Mouse (Mus musculus) lung, embryonic 16.5 days (tissue): ENCODE measurements at regions not wholly inside any gene's neighbourhood (a gene's known extent, or its start where the extent isn't known, plus 50 kb on each side); places are given as distances from the start of the nearest gene placed in this dataset.

ENCODE experiments used
- ATAC-seq: fragments of 200-750 bp; cut with Nextera tagmentation; 2 replicates; pipeline ENCODE4 v1.8.0; 2017; ENCODE audit warnings: low read depth, mild to moderate bottlenecking, moderate library complexity
- H3K27ac ChIP-seq: fragments of 300-500 bp; sonication (generic); 2 replicates; pipeline ENCODE4 v1.5.1; 2014; ENCODE audit warnings: mild to moderate bottlenecking, control low read depth, low read length
- H3K27me3 ChIP-seq: fragments of 300-500 bp; sonication (generic); 2 replicates; pipeline ENCODE4 v1.6.1; 2014; ENCODE audit warnings: low read depth, low read length, mixed read lengths; ENCODE audit not compliant: control insufficient read depth, insufficient read depth
- H3K36me3 ChIP-seq: fragments of 300-500 bp; sonication (generic); 2 replicates; pipeline ENCODE4 v1.6.1; 2014; ENCODE audit warnings: low read length; ENCODE audit not compliant: control insufficient read depth, insufficient read depth
- H3K4me1 ChIP-seq: fragments of 300-500 bp; sonication (generic); replicated peaks from 2 replicates; pipeline ENCODE4 v1.6.1; 2014; ENCODE audit warnings: low read length, mixed read lengths; ENCODE audit not compliant: control insufficient read depth, insufficient read depth
- H3K4me2 ChIP-seq: fragments of 300-500 bp; sonication (generic); 2 replicates; pipeline ENCODE4 v1.6.1; 2014; ENCODE audit warnings: low read depth, low read length, control low read depth
- H3K4me3 ChIP-seq: fragments of 300-500 bp; sonication (generic); 2 replicates; pipeline ENCODE4 v1.5.1; 2014; ENCODE audit warnings: mild to moderate bottlenecking, low read length, control low read depth
- H3K9ac ChIP-seq: fragments of 300-500 bp; sonication (generic); 2 replicates; pipeline ENCODE4 v1.6.1; 2014; ENCODE audit warnings: low read length, control low read depth
- H3K9me3 ChIP-seq: fragments of 300-500 bp; sonication (generic); 2 replicates; pipeline ENCODE4 v1.6.1; 2016; ENCODE audit warnings: low read length; ENCODE audit not compliant: control insufficient read depth
- WGBS: fragments of 180-500 bp; shearing (Covaris S2); extraction: QIAGEN DNeasy Blood & Tissue Kit; methylation state at CpG from one replicate; pipeline ENCODE4 v1.1.7; 2014; 5-methylcytosine and 5-hydroxymethylcytosine counted together

DNA sequence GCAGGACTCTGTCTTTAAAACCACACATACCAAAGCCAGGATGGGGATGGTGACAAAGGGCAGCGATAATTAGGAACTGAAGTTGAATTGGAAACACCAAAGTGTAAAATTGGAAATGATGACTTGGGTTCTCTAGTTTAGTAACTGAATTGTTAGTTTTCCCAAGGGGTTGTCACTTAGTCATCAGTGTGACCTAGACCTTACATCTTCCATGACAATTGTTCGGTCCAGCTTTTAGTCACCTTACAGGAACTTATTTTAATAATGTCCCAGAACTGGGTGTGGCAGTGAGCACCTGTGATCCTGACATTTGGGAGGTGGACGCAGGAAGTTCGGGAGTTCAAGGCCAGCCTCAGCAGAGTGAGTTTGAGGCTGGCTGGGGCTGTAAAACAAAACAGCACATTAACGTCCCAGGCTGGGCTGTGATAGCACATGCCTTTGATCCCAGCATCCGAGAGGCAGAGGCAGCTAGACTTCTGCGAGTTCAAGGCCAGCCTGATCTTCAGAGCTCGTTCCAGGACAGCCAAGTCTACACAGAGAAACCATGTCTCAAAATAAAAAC is 81.9 kb upstream of the Hes1 start:
- Histone ChIP-seq H3K27me3 (no peaks in the 10 kb centered on the region), H3K36me3 (no peaks in the 10 kb centered on the region), H3K4me2 (no peak overlapping the region), H3K9me3 (no peaks in the 10 kb centered on the region), H3K9ac (no peak overlapping the region), H3K4me3 (no peak overlapping the region), H3K4me1 (peaks cover 22% of the 10 kb centered on the region), H3K27ac (no peak overlapping the region)
- ATAC-seq: no peak
- WGBS: 82% methylated on average over 8 of the region's 8 CpGs

- Histone ChIP-seq H3K9ac (no peak overlapping the region), H3K4me1 (peaks cover 13% of the 10 kb centered on the region; the same call in 1 of the 2 replicates), H3K9me3 (no peaks in the 10 kb centered on the region), H3K36me3 (no peaks in the 10 kb centered on the region), H3K4me2 (no peak overlapping the region), H3K27ac (no peak overlapping the region), H3K4me3 (no peak overlapping the region), H3K27me3 (no peaks in the 10 kb centered on the region)
- 65% methylated on average over 7 of the region's 7 CpGs for WGBS
- no peak for ATAC-seq
Measured at GRCm38 (mm10) chr16:29983161-29983560, 81.0 kb upstream of the Hes1 start.

DNA sequence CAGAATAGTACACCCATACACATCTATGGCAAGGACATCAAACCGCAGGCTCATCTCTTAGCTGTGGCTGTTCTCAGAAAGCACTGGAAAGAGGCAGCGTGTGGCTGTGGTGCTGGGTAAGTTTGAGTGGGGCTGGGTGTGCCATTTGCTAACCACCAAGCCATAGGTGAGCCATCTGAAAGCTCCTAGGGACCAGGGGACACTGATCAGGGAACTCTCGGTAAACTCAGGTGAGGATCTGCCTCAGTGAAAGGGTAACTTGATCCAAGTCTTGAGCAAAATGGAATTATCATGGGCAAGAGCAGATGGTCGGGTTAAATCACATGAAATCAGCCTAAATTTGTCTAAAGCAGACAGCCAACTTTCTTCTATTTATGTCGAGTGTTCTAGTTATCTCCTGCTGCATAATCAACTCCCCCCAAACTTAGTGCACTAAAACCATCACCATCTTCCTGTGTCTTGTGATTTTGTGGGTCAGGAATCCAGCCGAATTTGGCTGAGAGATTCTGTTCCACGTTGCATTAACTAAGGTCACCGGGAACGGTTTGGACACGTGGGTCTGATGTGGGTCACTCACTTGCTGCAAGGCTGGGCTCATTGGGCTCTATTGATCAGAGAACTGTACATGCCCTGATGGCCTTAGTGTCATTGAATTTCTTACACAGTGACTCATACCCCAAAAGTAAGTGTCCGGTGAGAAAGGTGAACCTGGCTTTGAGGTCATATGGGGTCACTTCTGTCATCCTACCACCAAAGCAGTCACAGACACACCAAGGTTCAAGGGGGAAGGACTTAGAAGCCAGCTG is 78.9 kb upstream of the Hes1 start:
- no peak for ATAC-seq
- H3K9ac ChIP-seq: no peak overlapping the region
- 79% methylated on average over 11 of the region's 11 CpGs for WGBS

DNA sequence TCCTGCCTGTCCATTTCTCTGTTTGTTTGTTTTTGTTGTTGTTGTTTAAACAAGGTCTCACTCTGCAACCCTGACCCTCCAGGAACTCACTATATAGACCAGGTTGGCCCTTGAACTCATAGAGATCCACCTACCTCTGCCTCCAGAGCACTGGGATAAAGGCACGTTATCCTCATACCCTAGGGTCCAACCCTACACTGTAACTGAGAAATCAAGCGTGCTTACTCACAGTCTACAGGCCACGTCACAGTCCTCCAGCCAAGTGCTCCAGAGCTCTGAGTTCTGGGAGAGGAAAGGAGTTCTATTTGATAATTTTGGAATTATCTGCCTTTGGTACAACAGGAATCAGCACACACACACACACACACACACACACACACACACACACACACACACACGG is 76.6 kb upstream of the Hes1 start:
- Histone ChIP-seq H3K9me3 (no peaks in the 10 kb centered on the region), H3K4me3 (no peak overlapping the region), H3K4me1 (peaks cover 5% of the 10 kb centered on the region; the same call in 1 of the 2 replicates), H3K9ac (no peak overlapping the region), H3K4me2 (no peak overlapping the region), H3K27me3 (no peaks in the 10 kb centered on the region), H3K27ac (no peak overlapping the region), H3K36me3 (no peaks in the 10 kb centered on the region)
- WGBS: 82% methylated on average over 4 of the region's 4 CpGs
- ATAC-seq: no peak

More for the DNA sequence above, 78.9 kb upstream of the Hes1 start:
- Histone ChIP-seq H3K9me3 (no peaks in the 10 kb centered on the region), H3K36me3 (no peaks in the 10 kb centered on the region), H3K27ac (no peak overlapping the region), H3K4me2 (no peak overlapping the region), H3K4me1 (0 out of 2 replicates have a peak, but pooled peaks cover 3% of the 10 kb centered on the region), H3K27me3 (no peaks in the 10 kb centered on the region), H3K4me3 (no peak overlapping the region)

DNA sequence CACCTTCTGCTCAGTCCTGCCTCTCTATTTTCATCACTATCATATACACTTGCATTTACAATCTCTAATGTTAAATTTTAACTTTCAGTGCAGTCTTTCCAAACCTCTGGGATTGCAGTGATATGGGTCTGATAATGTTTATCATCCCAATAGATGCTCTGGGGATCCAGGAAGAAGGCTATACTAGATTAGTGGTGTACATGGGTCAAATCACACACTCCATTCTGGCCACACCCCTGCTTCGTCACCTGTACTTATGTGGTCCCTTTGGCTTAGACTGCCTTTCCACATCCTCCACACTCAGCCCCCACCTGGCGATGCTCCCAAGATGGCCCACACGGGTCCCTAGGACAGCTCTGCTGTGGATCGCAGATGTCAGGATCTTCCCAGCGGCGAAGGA is 76.2 kb upstream of the Hes1 start:
- H3K27me3 ChIP-seq: no peaks in the 10 kb centered on the region
- no peak overlapping the region for H3K4me3 ChIP-seq
- no peak overlapping the region for H3K27ac ChIP-seq
- H3K9ac ChIP-seq: no peak overlapping the region
- no peaks in the 10 kb centered on the region for H3K36me3 ChIP-seq
- WGBS: 92% methylated on average over 6 of the region's 6 CpGs
- no peak overlapping the region for H3K4me2 ChIP-seq
- ATAC-seq: no peak
- peaks cover 5% of the 10 kb centered on the region; the same call in 1 of the 2 replicates for H3K4me1 ChIP-seq
- no peaks in the 10 kb centered on the region for H3K9me3 ChIP-seq

GRCm38 (mm10) chr16:29989308-29989707 is 74.9 kb upstream of the Hes1 start:
- Histone ChIP-seq H3K4me2 (no peak overlapping the region), H3K27me3 (no peaks in the 10 kb centered on the region), H3K4me1 (peaks cover 5% of the 10 kb centered on the region; the same call in 1 of the 2 replicates), H3K27ac (no peak overlapping the region), H3K9me3 (no peaks in the 10 kb centered on the region), H3K9ac (no peak overlapping the region), H3K36me3 (no peaks in the 10 kb centered on the region), H3K4me3 (no peak overlapping the region)
- 0 out of 2 replicates have a peak, but pooled peaks have one; percentile 38 for ATAC-seq
- WGBS: 45% methylated on average over 1 of the region's 1 CpGs

DNA sequence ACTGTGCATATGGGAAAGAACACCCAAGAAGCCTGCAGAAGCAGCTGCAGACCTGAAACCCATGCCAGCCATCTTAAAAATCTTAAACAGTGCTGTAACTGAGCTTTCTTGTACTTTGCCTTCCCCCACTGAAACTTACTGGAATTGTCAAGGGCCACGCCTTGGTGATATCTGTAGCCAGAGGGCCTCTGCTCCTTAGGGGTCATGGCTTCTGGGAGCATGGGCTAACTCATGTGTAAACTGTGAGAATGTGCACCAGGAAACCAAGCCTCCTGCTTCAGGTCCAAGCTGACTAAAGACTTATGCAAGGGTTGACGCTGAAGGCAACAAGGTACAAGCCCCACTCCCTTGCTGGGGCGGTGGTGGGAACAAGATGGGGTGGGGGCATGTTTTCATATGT is 73.8 kb upstream of the Hes1 start:
- no peak overlapping the region for H3K4me2 ChIP-seq
- no peak overlapping the region for H3K27ac ChIP-seq
- no peak for ATAC-seq
- WGBS: 82% methylated on average over 3 of the region's 3 CpGs
- no peaks in the 10 kb centered on the region for H3K36me3 ChIP-seq
- H3K9me3 ChIP-seq: no peaks in the 10 kb centered on the region
- no peak overlapping the region for H3K9ac ChIP-seq
- H3K4me1 ChIP-seq: peaks cover 5% of the 10 kb centered on the region; the same call in 1 of the 2 replicates
- no peak overlapping the region for H3K4me3 ChIP-seq
- H3K27me3 ChIP-seq: no peaks in the 10 kb centered on the region

DNA sequence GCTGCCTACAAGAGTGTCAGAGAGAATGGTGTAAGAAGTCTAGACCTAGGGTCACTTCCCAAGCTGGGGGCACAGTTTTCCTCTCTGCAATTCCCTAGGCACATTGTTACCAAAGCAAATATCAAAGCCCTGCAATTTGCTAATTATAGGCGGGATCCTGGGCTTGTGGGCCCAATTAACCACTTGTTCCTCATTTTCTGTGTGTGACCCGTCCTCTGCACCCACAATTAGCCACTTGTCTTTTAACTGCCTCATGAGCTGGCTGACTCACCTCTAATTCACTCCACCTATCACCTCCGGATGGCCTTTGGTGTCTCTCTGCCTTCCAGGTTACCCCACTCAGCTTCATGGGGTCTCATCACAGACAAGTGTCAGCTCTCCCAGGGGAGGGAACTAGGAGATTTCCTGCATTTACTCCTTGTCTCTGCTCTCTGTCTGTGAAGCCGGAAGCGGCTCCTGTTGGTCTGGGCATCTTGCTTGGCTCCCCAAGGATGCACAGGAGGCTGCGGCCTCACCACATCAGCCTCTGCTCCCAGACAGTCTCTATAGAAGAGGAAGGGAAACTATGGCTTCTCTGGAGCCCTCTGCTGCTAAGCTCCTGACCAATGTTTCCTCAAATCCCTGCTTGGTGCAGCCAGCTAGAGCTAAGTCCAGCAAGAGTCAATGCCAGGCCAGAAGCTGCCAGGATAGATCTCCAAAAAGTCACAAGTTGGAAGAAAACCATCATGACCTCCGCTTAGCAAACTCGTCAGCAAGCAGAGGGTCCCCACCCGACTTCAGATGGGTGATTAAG is 73.2 kb upstream of the Hes1 start:
- H3K9ac ChIP-seq: no peak overlapping the region
- no peak for ATAC-seq
- H3K4me3 ChIP-seq: no peak overlapping the region
- no peak overlapping the region for H3K27ac ChIP-seq
- H3K36me3 ChIP-seq: no peaks in the 10 kb centered on the region
- H3K4me1 ChIP-seq: peaks cover 8% of the 10 kb centered on the region
- H3K27me3 ChIP-seq: no peaks in the 10 kb centered on the region
- H3K9me3 ChIP-seq: no peaks in the 10 kb centered on the region
- no peak overlapping the region for H3K4me2 ChIP-seq
- WGBS: 85% methylated on average over 9 of the region's 9 CpGs

DNA sequence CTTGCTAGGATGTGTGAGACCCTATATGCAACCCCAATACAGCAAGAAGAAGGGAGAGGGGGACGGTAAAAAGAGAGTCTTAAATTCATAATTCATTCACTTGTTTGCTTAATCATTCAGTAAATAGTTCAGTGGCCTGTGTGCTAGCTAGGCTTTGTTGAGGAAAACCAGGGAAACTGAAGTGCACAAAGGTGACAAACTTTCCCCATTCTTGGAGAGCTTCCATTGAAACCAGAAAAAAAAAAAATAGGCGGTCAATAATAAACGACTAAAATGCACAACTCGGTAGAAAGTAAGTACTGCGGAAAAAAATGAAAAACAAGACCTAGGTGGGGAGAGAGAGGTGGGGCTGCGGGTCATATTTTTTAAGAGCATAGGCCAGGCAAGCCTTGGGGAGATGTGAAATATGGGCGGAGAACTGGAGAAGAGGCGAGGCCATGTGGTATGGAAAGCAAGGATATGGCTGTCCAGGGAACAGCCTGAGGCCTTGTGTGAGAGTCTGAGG is 72.3 kb upstream of the Hes1 start:
- ATAC-seq: no peak
- Histone ChIP-seq H3K4me3 (no peak overlapping the region), H3K27ac (no peak overlapping the region), H3K27me3 (no peaks in the 10 kb centered on the region), H3K4me2 (no peak overlapping the region), H3K36me3 (no peaks in the 10 kb centered on the region), H3K9me3 (no peaks in the 10 kb centered on the region), H3K4me1 (peaks cover 14% of the 10 kb centered on the region), H3K9ac (no peak overlapping the region)
- WGBS: 65% methylated on average over 8 of the region's 8 CpGs
